Mouse (Mus musculus): Measurements from ENCODE around the gene Cd2. TPM values are rescaled to one million over a fixed set of nuclear protein-coding genes. Genes with fewer than 3 reads are reported as not detected.

Cd2 gene
- polyA plus RNA-seq, 1 experiment from 2014 or later = not detected

DNA sequence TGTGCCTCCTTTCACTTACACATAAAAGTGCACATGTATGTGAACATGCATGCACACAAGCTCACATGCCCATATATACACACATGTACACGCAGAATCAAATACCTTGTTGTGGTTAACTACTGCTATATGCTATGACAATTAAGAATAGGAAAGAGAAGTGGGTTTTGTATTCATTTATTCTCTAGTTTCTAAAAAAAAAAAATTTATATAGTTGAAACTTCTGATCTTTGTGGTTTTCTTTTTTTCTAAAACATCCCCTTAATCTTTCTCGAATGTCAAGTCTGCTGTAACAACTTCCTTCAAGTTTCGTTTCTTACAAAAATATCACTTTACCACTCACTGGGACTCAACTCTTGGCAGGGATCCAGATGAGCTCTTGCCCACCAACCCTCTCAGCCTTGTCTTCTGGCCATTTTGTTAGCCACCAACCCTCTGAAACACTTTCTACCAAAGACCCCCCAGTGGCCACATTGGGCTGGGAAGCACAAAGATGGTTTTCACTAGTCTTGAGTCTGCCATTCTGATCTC is 22.1 kb downstream of the Cd2 start:
- no peaks in the 10 kb centered on the region for H3K9me3 ChIP-seq (replicated peaks)
- H3K27ac ChIP-seq (replicated peaks) = no peak overlapping the region
- H3K27me3 ChIP-seq (replicated peaks) = no peaks in the 10 kb centered on the region
- no peak overlapping the region for H3K9ac ChIP-seq (replicated peaks)
- H3K4me1 ChIP-seq = no peaks in the 10 kb centered on the region
- ATAC-seq (ENCODE audit: low FRiP score) = no peak
- WGBS = 87% methylated on average over 3 of the region's 3 CpGs
- H3K4me2 ChIP-seq = no peak overlapping the region
- no peak overlapping the region for H3K4me3 ChIP-seq (replicated peaks)
- H3K36me3 ChIP-seq = no peaks in the 10 kb centered on the region

DNA sequence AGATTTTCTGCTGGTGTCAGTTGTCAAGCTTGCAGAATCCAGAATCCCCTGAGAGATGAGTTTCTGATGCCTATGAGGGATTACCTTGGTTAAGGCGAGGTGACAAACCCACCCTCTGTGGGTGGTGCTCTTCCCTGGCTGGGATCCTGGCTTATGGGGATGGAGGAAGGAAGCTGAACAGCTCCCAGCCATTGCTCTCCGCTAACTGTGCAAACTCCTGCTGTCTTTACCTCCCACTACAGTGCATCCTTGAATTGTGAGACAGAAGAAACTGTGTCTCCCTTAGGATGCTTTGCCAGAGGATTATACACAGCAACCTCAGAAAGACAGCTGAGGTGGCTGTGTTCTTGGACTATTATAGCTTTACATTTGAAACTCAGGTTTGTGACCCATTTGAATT is 28.8 kb downstream of the Cd2 start:
- Histone ChIP-seq H3K36me3 (no peaks in the 10 kb centered on the region), H3K4me3 (replicated peaks) (no peak overlapping the region), H3K9me3 (replicated peaks) (no peaks in the 10 kb centered on the region), H3K27me3 (replicated peaks) (no peaks in the 10 kb centered on the region), H3K9ac (replicated peaks) (no peak overlapping the region), H3K4me1 (peaks cover 2% of the 10 kb centered on the region; the same call in 1 of the 2 replicates), H3K4me2 (no peak overlapping the region), H3K27ac (replicated peaks) (no peak overlapping the region)
- 66% methylated on average over 2 of the region's 2 CpGs for WGBS
- no peak for ATAC-seq (ENCODE audit: low FRiP score)

- no peak overlapping the region for H3K4me3 ChIP-seq (replicated peaks)
- peaks cover 2% of the 10 kb centered on the region; the same call in 1 of the 2 replicates for H3K4me1 ChIP-seq
- no peaks in the 10 kb centered on the region for H3K36me3 ChIP-seq
- H3K27me3 ChIP-seq (replicated peaks) = no peaks in the 10 kb centered on the region
- no peak for ATAC-seq (ENCODE audit: low FRiP score)
- H3K9ac ChIP-seq (replicated peaks) = no peak overlapping the region
- no peaks in the 10 kb centered on the region for H3K9me3 ChIP-seq (replicated peaks)
- no peak overlapping the region for H3K27ac ChIP-seq (replicated peaks)
- WGBS = 65% methylated on average over 8 of the region's 8 CpGs
- no peak overlapping the region for H3K4me2 ChIP-seq
Measured at GRCm38 (mm10) chr3:101256090-101256489, 31.6 kb downstream of the Cd2 start.

DNA sequence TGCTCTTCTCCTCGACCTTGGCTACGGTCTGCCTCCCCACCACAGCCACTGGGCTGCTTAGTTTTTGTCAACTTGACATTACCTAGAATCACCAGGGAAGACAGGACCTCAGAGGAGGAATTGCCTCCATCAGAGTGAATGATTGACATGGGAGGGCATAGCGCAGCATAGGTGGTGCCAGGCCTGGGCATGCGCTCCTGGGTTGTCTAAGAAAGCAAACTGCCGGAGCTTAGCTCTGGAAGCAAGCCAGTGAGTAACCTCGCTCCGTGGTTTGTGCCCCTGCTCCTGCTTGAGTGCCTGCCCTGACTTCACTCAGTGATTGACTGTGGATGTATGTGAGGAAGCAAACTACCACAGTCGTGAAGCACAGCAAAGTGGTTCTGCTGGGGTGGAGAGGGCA is 35.6 kb downstream of the Cd2 start:
- no peak overlapping the region for H3K4me3 ChIP-seq (replicated peaks)
- no peaks in the 10 kb centered on the region for H3K36me3 ChIP-seq
- H3K4me2 ChIP-seq = no peak overlapping the region
- H3K9ac ChIP-seq (replicated peaks) = no peak overlapping the region
- no peak overlapping the region for H3K27ac ChIP-seq (replicated peaks)
- WGBS = 81% methylated on average over 8 of the region's 8 CpGs
- ATAC-seq (ENCODE audit: low FRiP score) = no peak
- H3K27me3 ChIP-seq (replicated peaks) = no peaks in the 10 kb centered on the region
- peaks cover 2% of the 10 kb centered on the region; the same call in 1 of the 2 replicates for H3K4me1 ChIP-seq
- no peaks in the 10 kb centered on the region for H3K9me3 ChIP-seq (replicated peaks)

DNA sequence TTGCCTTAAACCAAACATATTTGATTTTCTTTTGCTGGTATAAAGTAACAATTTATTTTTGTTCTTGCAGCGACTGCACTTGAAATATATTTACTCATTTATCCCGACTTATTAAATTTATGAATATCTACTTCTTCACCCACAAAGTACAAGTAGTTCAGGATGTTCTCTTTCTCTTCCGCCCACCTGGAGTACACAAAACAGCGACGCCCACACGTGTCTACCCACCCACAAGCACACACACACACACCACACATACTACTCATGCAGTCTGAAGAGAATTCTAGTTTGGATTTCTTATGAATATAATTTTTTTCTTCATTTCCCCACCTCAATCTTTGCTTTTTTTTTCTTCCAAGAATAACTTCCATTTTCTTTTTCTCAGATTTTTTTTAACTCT is 37.9 kb downstream of the Cd2 start:
- Histone ChIP-seq H3K9ac (replicated peaks) (no peak overlapping the region), H3K9me3 (replicated peaks) (no peaks in the 10 kb centered on the region), H3K27me3 (replicated peaks) (no peaks in the 10 kb centered on the region), H3K36me3 (no peaks in the 10 kb centered on the region), H3K27ac (replicated peaks) (no peak overlapping the region), H3K4me1 (no peaks in the 10 kb centered on the region), H3K4me2 (no peak overlapping the region), H3K4me3 (replicated peaks) (no peak overlapping the region)
- WGBS = 91% methylated on average over 6 of the region's 6 CpGs
- ATAC-seq (ENCODE audit: low FRiP score) = no peak

GRCm38 (mm10) chr3:101245212-101245611 is 42.5 kb downstream of the Cd2 start:
- Histone ChIP-seq H3K36me3 (no peaks in the 10 kb centered on the region), H3K4me1 (no peaks in the 10 kb centered on the region), H3K27me3 (replicated peaks) (no peaks in the 10 kb centered on the region), H3K4me3 (replicated peaks) (no peak overlapping the region), H3K27ac (replicated peaks) (no peak overlapping the region), H3K4me2 (no peak overlapping the region), H3K9ac (replicated peaks) (no peak overlapping the region), H3K9me3 (replicated peaks) (no peaks in the 10 kb centered on the region)
- ATAC-seq (ENCODE audit: low FRiP score) = no peak
- 85% methylated on average over 3 of the region's 3 CpGs for WGBS

DNA sequence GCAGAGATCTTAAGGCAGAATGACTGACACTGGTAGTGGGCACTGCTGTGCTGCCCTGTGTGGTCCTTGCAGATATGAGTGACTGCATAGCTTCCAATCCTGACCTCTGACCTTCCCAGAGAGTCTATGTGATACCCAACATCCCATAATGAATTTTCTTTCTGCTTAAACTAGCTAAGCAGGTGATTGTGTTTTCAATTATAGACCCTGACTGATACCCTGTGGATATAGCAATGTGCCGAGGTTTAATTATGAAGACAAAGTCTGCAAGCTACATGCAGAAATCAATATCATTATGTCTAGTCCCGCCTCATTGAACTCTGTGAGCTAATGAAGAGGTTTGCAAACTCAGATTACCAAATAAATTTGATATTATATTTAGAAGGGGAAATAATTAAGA is 44.7 kb downstream of the Cd2 start:
- Histone ChIP-seq H3K27ac (replicated peaks) (peak overlapping the region; percentile 37), H3K4me3 (replicated peaks) (no peak overlapping the region), H3K4me1 (no peaks in the 10 kb centered on the region), H3K4me2 (no peak overlapping the region), H3K9ac (replicated peaks) (no peak overlapping the region), H3K27me3 (replicated peaks) (no peaks in the 10 kb centered on the region), H3K36me3 (no peaks in the 10 kb centered on the region), H3K9me3 (replicated peaks) (no peaks in the 10 kb centered on the region)
- WGBS = 48% methylated on average over 2 of the region's 2 CpGs
- peak; percentile 83 for ATAC-seq (ENCODE audit: low FRiP score)

GRCm38 (mm10) chr3:101241866-101242265 is 45.9 kb downstream of the Cd2 start:
- no peak overlapping the region for H3K9ac ChIP-seq (replicated peaks)
- no peak for ATAC-seq (ENCODE audit: low FRiP score)
- no peak overlapping the region for H3K4me2 ChIP-seq
- peaks cover 10% of the 10 kb centered on the region for H3K4me1 ChIP-seq
- H3K36me3 ChIP-seq = no peaks in the 10 kb centered on the region
- H3K27ac ChIP-seq (replicated peaks) = 0 out of 2 replicates have a peak overlapping the region, but pooled peaks have one; percentile 37
- H3K9me3 ChIP-seq (replicated peaks) = no peaks in the 10 kb centered on the region
- no peak overlapping the region for H3K4me3 ChIP-seq (replicated peaks)
- no peaks in the 10 kb centered on the region for H3K27me3 ChIP-seq (replicated peaks)
- 83% methylated on average over 3 of the region's 3 CpGs for whole genome bisulfite sequencing

GRCm38 (mm10) chr3:101240859-101241258 is 46.9 kb downstream of the Cd2 start:
- H3K27me3 ChIP-seq (replicated peaks) = no peaks in the 10 kb centered on the region
- H3K36me3 ChIP-seq = no peaks in the 10 kb centered on the region
- 69% methylated on average over 9 of the region's 9 CpGs for WGBS
- H3K27ac ChIP-seq (replicated peaks) = no peak overlapping the region
- ATAC-seq (ENCODE audit: low FRiP score) = no peak
- no peak overlapping the region for H3K4me2 ChIP-seq
- H3K4me1 ChIP-seq = peaks cover 18% of the 10 kb centered on the region
- no peak overlapping the region for H3K4me3 ChIP-seq (replicated peaks)
- H3K9me3 ChIP-seq (replicated peaks) = no peaks in the 10 kb centered on the region
- H3K9ac ChIP-seq (replicated peaks) = no peak overlapping the region

DNA sequence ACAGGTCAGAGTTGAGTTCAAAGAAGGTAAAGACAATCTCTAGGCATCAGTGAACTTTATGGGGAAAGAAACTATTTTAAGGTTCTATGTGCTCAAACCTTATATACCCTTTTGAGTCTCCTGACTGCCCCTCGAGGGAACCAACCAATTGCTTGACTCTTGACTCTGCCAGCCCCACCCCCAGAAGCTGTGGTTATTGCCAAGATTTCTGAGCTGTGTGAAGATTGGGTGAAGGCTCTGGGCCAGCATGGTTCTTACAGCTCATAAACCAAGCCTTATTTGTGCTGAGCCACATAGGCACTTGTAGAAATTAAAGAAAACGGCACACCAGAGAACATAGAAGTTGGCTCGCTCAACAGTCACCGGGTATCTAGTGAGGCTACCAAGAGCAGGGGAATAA is 48.5 kb downstream of the Cd2 start:
- no peaks in the 10 kb centered on the region for H3K9me3 ChIP-seq (replicated peaks)
- 75% methylated on average over 4 of the region's 4 CpGs for WGBS
- no peak overlapping the region for H3K9ac ChIP-seq (replicated peaks)
- no peaks in the 10 kb centered on the region for H3K27me3 ChIP-seq (replicated peaks)
- no peak for ATAC-seq (ENCODE audit: low FRiP score)
- H3K4me1 ChIP-seq = peaks cover 18% of the 10 kb centered on the region
- H3K4me2 ChIP-seq = no peak overlapping the region
- H3K27ac ChIP-seq (replicated peaks) = no peak overlapping the region
- H3K36me3 ChIP-seq = no peaks in the 10 kb centered on the region
- H3K4me3 ChIP-seq (replicated peaks) = no peak overlapping the region

- no peaks in the 10 kb centered on the region for H3K9me3 ChIP-seq (replicated peaks)
- no peak for ATAC-seq (ENCODE audit: low FRiP score)
- no peaks in the 10 kb centered on the region for H3K27me3 ChIP-seq (replicated peaks)
- no peak overlapping the region for H3K4me3 ChIP-seq (replicated peaks)
- no peaks in the 10 kb centered on the region for H3K36me3 ChIP-seq
- 82% methylated on average over 6 of the region's 6 CpGs for WGBS
- H3K4me1 ChIP-seq = peaks cover 18% of the 10 kb centered on the region
- no peak overlapping the region for H3K4me2 ChIP-seq
- H3K9ac ChIP-seq (replicated peaks) = no peak overlapping the region
- no peak overlapping the region for H3K27ac ChIP-seq (replicated peaks)
Measured at GRCm38 (mm10) chr3:101238695-101239094, 49.0 kb downstream of the Cd2 start.

- H3K4me1 ChIP-seq = peaks cover 23% of the 10 kb centered on the region
- peak; percentile 65 for ATAC-seq (ENCODE audit: low FRiP score)
- H3K4me3 ChIP-seq (replicated peaks) = no peak overlapping the region
- no peaks in the 10 kb centered on the region for H3K36me3 ChIP-seq
- WGBS = 19% methylated on average over 16 of the region's 16 CpGs
- H3K9me3 ChIP-seq (replicated peaks) = no peaks in the 10 kb centered on the region
- no peaks in the 10 kb centered on the region for H3K27me3 ChIP-seq (replicated peaks)
- peak overlapping the region; percentile 45 for H3K27ac ChIP-seq (replicated peaks)
- H3K4me2 ChIP-seq = no peak overlapping the region
- H3K9ac ChIP-seq (replicated peaks) = no peak overlapping the region
Measured at GRCm38 (mm10) chr3:101236995-101237808, 50.5 kb downstream of the Cd2 start.
